Comparison of ENCODE assay signal across 9 mouse cellular contexts in genomic region chr5:96941087-96941468, GRCm38 (mm10). TPM values are rescaled to one million over a fixed set of nuclear protein-coding genes. Genes with fewer than 3 reads are reported as not detected.
DNase-seq lines count a peak whose midpoint lies in the region; ATAC-seq and TF ChIP-seq lines count a peak whose summit lies in the region.
"Had no signal": no experiment of that assay in that cellular context is flagged by ENCODE, and none has a peak within 500 bp of the region (broad histone marks: within the 10 kb centered on the region; RNA-seq: fewer than 3 reads in every experiment).

No protein-coding gene starts in this region.

- H3K27me3 ChIP-seq in embryonic facial prominence, embryonic 14.5 days (replicated peaks; ENCODE audit: control insufficient read depth, insufficient read depth, low read length): no peaks in the 10 kb centered on the region
- H3K27me3 ChIP-seq in embryonic facial prominence, embryonic 10.5 days (replicated peaks; ENCODE audit: low read depth, poor library complexity, severe bottlenecking): no peaks in the 10 kb centered on the region
- no peaks in the 10 kb centered on the region for H3K27me3 ChIP-seq in lung, embryonic 14.5 days (ENCODE audit: insufficient read depth, low read length)
- H3K27me3 ChIP-seq in stomach, postnatal 0 days (ENCODE audit: control insufficient read depth, insufficient read depth, low read length): no peaks in the 10 kb centered on the region
- H3K27me3 ChIP-seq: embryonic facial prominence, embryonic 13.5 days had no signal

- no peak for ATAC-seq in embryonic facial prominence, embryonic 14.5 days (ENCODE audit: low read depth)
- peak; percentile 81; the same call in 1 of the 2 replicates for ATAC-seq in lung, embryonic 14.5 days (ENCODE audit: insufficient read depth)
- ATAC-seq in stomach, postnatal 0 days (ENCODE audit: low FRiP score, low TSS enrichment): peak; percentile 45; the same call in 1 of the 2 replicates

- WGBS in embryonic facial prominence, embryonic 14.5 days: 38% methylated on average over 7 of the region's 7 CpGs
- 56% methylated on average over 7 of the region's 7 CpGs for WGBS in embryonic facial prominence, embryonic 10.5 days
- 31% methylated on average over 7 of the region's 7 CpGs for WGBS in lung, embryonic 14.5 days
- 29% methylated on average over 7 of the region's 7 CpGs for WGBS in stomach, postnatal 0 days

- TF ChIP-seq CTCF in lung, embryonic 14.5 days (IDR thresholded peaks at IDR 0.05; ENCODE audit: low read depth): no peak
- no peak for TF ChIP-seq CTCF in stomach, postnatal 0 days (IDR thresholded peaks at IDR 0.05; ENCODE audit: low read depth)

- no peak for TF ChIP-seq EP300 in stomach, postnatal 0 days (optimal IDR thresholded peaks at IDR 0.05)

- H3K4me1 ChIP-seq in embryonic facial prominence, embryonic 14.5 days (ENCODE audit: control insufficient read depth, insufficient read depth, low read length): peaks cover 4% of the 10 kb centered on the region; the same call in 1 of the 2 replicates
- H3K4me1 ChIP-seq in embryonic facial prominence, embryonic 10.5 days: peaks cover 8% of the 10 kb centered on the region
- H3K4me1 ChIP-seq in lung, embryonic 14.5 days (ENCODE audit: insufficient read depth): peaks cover 3% of the 10 kb centered on the region; the same call in 1 of the 2 replicates
- no peaks in the 10 kb centered on the region for H3K4me1 ChIP-seq in stomach, postnatal 0 days (replicated peaks; ENCODE audit: control insufficient read depth, insufficient read depth)

- H3K4me3 ChIP-seq in embryonic facial prominence, embryonic 14.5 days (ENCODE audit: low read depth, low read length): no peak overlapping the region
- no peak overlapping the region for H3K4me3 ChIP-seq in embryonic facial prominence, embryonic 10.5 days
- H3K4me3 ChIP-seq in lung, embryonic 14.5 days (ENCODE audit: low read depth, low read length): no peak overlapping the region
- H3K4me3 ChIP-seq in stomach, postnatal 0 days (ENCODE audit: low read depth, low read length): no peak overlapping the region
- H3K4me3 ChIP-seq: embryonic facial prominence, embryonic 13.5 days had no signal

- no peak overlapping the region for H3K4me2 ChIP-seq in embryonic facial prominence, embryonic 14.5 days (ENCODE audit: low read depth, low read length)
- H3K4me2 ChIP-seq in lung, embryonic 14.5 days: no peak overlapping the region
- H3K4me2 ChIP-seq in stomach, postnatal 0 days (replicated peaks; ENCODE audit: low read depth): no peak overlapping the region
- H3K4me2 ChIP-seq: embryonic facial prominence, embryonic 13.5 days had no signal

- H3K9me3 ChIP-seq in embryonic facial prominence, embryonic 14.5 days (ENCODE audit: control insufficient read depth, low read length): no peaks in the 10 kb centered on the region
- no peaks in the 10 kb centered on the region for H3K9me3 ChIP-seq in embryonic facial prominence, embryonic 10.5 days
- H3K9me3 ChIP-seq in lung, embryonic 14.5 days (ENCODE audit: low read depth, low read length): no peaks in the 10 kb centered on the region
- no peaks in the 10 kb centered on the region for H3K9me3 ChIP-seq in stomach, postnatal 0 days (ENCODE audit: control insufficient read depth, low read length)
- H3K9me3 ChIP-seq: embryonic facial prominence, embryonic 13.5 days had no signal

- intact Hi-C loops in left cerebral cortex, postnatal 14 days (cut with DNase I): no loop called here

- no peak overlapping the region for H3K27ac ChIP-seq in embryonic facial prominence, embryonic 14.5 days (replicated peaks; ENCODE audit: low read depth, low read length)
- H3K27ac ChIP-seq in embryonic facial prominence, embryonic 10.5 days (replicated peaks): no peak overlapping the region
- H3K27ac ChIP-seq in lung, embryonic 14.5 days (ENCODE audit: low read depth): peak overlapping the region; percentile 26; the same call in 1 of the 2 replicates
- no peak overlapping the region for H3K27ac ChIP-seq in stomach, postnatal 0 days (replicated peaks)
- H3K27ac ChIP-seq: embryonic facial prominence, embryonic 13.5 days had no signal

- DNase-seq in embryonic facial prominence, embryonic 14.5 days (ENCODE audit: low spot score): peak; percentile 59
- DNase-seq in embryonic facial prominence, embryonic 10.5 days (ENCODE audit: low spot score): no peak
- DNase-seq in lung, embryonic 14.5 days: peak; percentile 79
- DNase-seq in lung, postnatal 25 days (ENCODE audit: low spot score): no peak
- DNase-seq in lung, postnatal 36 days: peak; percentile 39
- DNase-seq in stomach, postnatal 0 days (ENCODE audit: low spot score): peak; percentile 24
- DNase-seq in left cerebral cortex, postnatal 14 days (ENCODE audit: low spot score in 2 of 2): no peak
- no peak for DNase-seq in embryo, embryonic 10 days (ENCODE audit: low spot score)

- H3K36me3 ChIP-seq in embryonic facial prominence, embryonic 14.5 days (ENCODE audit: control insufficient read depth, insufficient read depth, low read length): no peaks in the 10 kb centered on the region
- no peaks in the 10 kb centered on the region for H3K36me3 ChIP-seq in embryonic facial prominence, embryonic 10.5 days (replicated peaks)
- H3K36me3 ChIP-seq in lung, embryonic 14.5 days (ENCODE audit: insufficient read depth): no peaks in the 10 kb centered on the region
- no peaks in the 10 kb centered on the region for H3K36me3 ChIP-seq in stomach, postnatal 0 days (ENCODE audit: control insufficient read depth, insufficient read depth, low read length)
- H3K36me3 ChIP-seq: embryonic facial prominence, embryonic 13.5 days had no signal

- no peak overlapping the region for H3K9ac ChIP-seq in embryonic facial prominence, embryonic 14.5 days (ENCODE audit: low read depth, low read length)
- no peak overlapping the region for H3K9ac ChIP-seq in lung, embryonic 14.5 days
- H3K9ac ChIP-seq in stomach, postnatal 0 days (ENCODE audit: low read length): no peak overlapping the region
- H3K9ac ChIP-seq: embryonic facial prominence, embryonic 13.5 days had no signal

RNA-seq across cellular contexts. Expression of gene Bmp2k, which starts 56.4 kb away (rescaled TPM):
- polyA plus RNA-seq in embryonic facial prominence, embryonic 14.5 days (2014; fragmentation: Nextera tagmentation; extraction: Ambion mirVana): 12.3 and 12.7 TPM in 2 replicates
- polyA plus RNA-seq in embryonic facial prominence, embryonic 10.5 days (2016; fragmentation: Nextera tagmentation; extraction: Ambion mirVana): 8.0 and 8.1 TPM in 2 replicates
- polyA plus RNA-seq in lung, embryonic 14.5 days (2014; fragmentation: Nextera tagmentation; extraction: Ambion mirVana): 11.0 and 12.1 TPM in 2 replicates
- 10.6 and 11.9 TPM in 2 replicates for polyA plus RNA-seq in stomach, postnatal 0 days (2015; fragmentation: Nextera tagmentation; extraction: Ambion mirVana)
- total RNA-seq in left cerebral cortex, postnatal 14 days (2021): 10 to 100 TPM; 12.8 to 13.5 TPM

Comparison
In these comparisons a context has a peak if more than half of its experiments do, and no peak if none do; other contexts are left out.
1. DNase-seq: peak in embryonic facial prominence, embryonic 14.5 days (single experiment), lung, embryonic 14.5 days (single experiment), lung, postnatal 36 days (single experiment) and stomach, postnatal 0 days (single experiment); none in embryonic facial prominence, embryonic 10.5 days (single experiment), lung, postnatal 25 days (single experiment), left cerebral cortex, postnatal 14 days (0 of 2) and embryo, embryonic 10 days (single experiment).